Mouse (Mus musculus): ENCODE results near the gene Cpa1.

DNA sequence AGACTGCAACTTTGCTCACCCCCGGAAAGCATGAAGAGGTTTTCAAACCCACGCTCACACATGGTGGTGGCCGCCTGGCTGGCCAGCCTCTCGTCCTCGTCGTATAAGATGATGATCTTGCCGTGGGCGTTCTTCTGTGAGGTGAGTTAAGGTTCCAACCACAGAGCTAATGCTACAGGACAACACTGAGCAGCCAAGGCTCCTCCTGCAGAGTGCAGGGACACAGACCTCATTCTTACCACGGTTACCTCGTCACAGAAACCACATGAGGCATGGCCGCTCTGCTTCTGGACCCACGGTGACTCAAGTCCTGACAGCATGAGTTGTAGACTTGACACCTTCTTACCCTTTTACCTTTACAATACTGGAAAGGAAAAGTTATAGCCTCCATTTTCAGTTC lies 18.3 kb downstream of the Cpa1 start:
- 0 out of 2 replicates have a peak, but pooled peaks have one; percentile 21 for TF ChIP-seq POLR2A (IDR thresholded peaks at IDR 0.05; ENCODE audit: control insufficient read depth, low read depth, low read length)
- no peak for TF ChIP-seq CTCF (IDR thresholded peaks at IDR 0.05; ENCODE audit: control insufficient read depth, insufficient read depth, insufficient replicate concordance, low read depth, low read length)
